Mouse (Mus musculus) ES-E14 (cell line): ENCODE results near the gene Fhod1. TPM values are rescaled to one million over a fixed set of nuclear protein-coding genes. Genes with fewer than 3 reads are reported as not detected.

Experiments
- DNase-seq: peaks from one replicate; pipeline ENCODE4 v3.0.0-alpha.2; 2013; ENCODE audit warnings: low read depth, low spot score
- H3K27ac ChIP-seq: 2 replicates; pipeline ENCODE4 v1.5.1; 2012; ENCODE audit warnings: low read depth, mild to moderate bottlenecking, low read length, moderate library complexity, mixed read lengths; ENCODE audit not compliant: poor library complexity, insufficient read depth, severe bottlenecking
- H3K36me3 ChIP-seq: 2 replicates; pipeline ENCODE4 v1.6.1; 2012; ENCODE audit warnings: mild to moderate bottlenecking, low read length, moderate library complexity, mixed read lengths; ENCODE audit not compliant: control insufficient read depth, poor library complexity, insufficient read depth, severe bottlenecking
- H3K4me1 ChIP-seq, 2 experiments: fragments of 150-350 bp in 1 of 2; sonication (generic) in 1 of 2; 2 replicates each; pipeline ENCODE4 v1.6.1; 2012; ENCODE audit warnings: low read length in 2 of 2, mild to moderate bottlenecking in 1 of 2, mixed read lengths in 1 of 2; ENCODE audit not compliant: control insufficient read depth in 2 of 2, insufficient read depth in 2 of 2, poor library complexity in 1 of 2
- H3K4me3 ChIP-seq, 2 experiments: fragments of 150-350 bp in 1 of 2; sonication (generic) in 1 of 2; 2 replicates each; pipeline ENCODE4 v1.5.1; 2012; ENCODE audit warnings: low read length in 2 of 2, low read depth in 1 of 2, mild to moderate bottlenecking in 1 of 2, mixed read lengths in 1 of 2; ENCODE audit not compliant: insufficient read depth in 1 of 2, poor library complexity in 1 of 2, severe bottlenecking in 1 of 2
- H3K9ac ChIP-seq: 2 replicates; pipeline ENCODE4 v1.6.1; 2012; ENCODE audit warnings: low read depth, mild to moderate bottlenecking, low read length, mixed read lengths; ENCODE audit not compliant: poor library complexity, insufficient read depth, severe bottlenecking
- H3K9me3 ChIP-seq: fragments of 150-350 bp; sonication (generic); 2 replicates; pipeline ENCODE4 v1.6.1; 2012; ENCODE audit warnings: low read depth, mild to moderate bottlenecking, low read length; ENCODE audit not compliant: control insufficient read depth, insufficient read depth
- CHD2 ChIP-seq: IDR thresholded peaks from 2 replicates; pipeline ENCODE4 v1.6.1; 2014; ENCODE audit warnings: mild to moderate bottlenecking, low read depth, low read length, inconsistent platforms
- HCFC1 ChIP-seq: IDR thresholded peaks from 2 replicates; pipeline ENCODE4 v1.6.1; 2012; ENCODE audit warnings: low read length, inconsistent platforms, borderline replicate concordance; ENCODE audit not compliant: insufficient read depth
- MAFK ChIP-seq: IDR thresholded peaks from 2 replicates; pipeline ENCODE4 v1.6.1; 2014; ENCODE audit warnings: mild to moderate bottlenecking, low read depth, low read length, inconsistent platforms; ENCODE audit not compliant: insufficient read depth
- ZC3H11A ChIP-seq: IDR thresholded peaks from 2 replicates; pipeline ENCODE4 v1.6.1; 2012; ENCODE audit warnings: low read depth, mild to moderate bottlenecking, inconsistent platforms, low read length, borderline replicate concordance
- ZNF384 ChIP-seq: IDR thresholded peaks from 2 replicates; pipeline ENCODE4 v1.6.1; 2012; ENCODE audit warnings: low read depth, low read length, inconsistent platforms
- in situ Hi-C, 2 experiments: fragments of 600-800 bp; cut with MboI; formaldehyde crosslinking; loops; one replicate each; pipeline ENCODE4 v1.15.1; 2025; ENCODE audit warnings: low sequenced_read_pairs in 2 of 2, inconsistent platforms in 1 of 2; ENCODE audit not compliant: unreplicated experiment in 2 of 2
- total RNA-seq: library from RNA; depleted of rRNA; stranded (reverse); fragments of 300-350 nt; gene quantifications from 2 replicates; pipeline ENCODE4 v1.2.3, GENCODE M21; 2012

Gene Fhod1
- total RNA-seq, 1 experiment = 9.1 TPM

DNA sequence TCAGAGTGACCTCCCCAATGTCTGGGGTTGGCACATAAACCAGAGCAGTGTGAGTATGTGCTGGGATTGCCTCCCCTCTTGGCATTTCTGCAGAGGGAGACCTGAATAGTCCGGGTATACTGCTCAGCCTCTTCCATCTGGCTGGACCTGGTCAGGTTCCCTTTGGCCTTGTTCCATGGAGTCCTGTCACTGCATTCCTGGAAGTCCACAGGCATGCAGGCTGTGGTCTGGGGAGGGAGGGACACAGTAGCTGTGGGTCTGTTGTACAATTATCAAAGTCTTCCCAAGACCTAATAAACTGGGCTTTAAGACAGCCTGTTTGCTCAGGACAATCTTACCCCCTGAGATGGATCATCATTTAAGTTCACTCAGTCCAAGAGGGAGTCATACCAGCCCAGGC lies 39.4 kb upstream of the Fhod1 start:
- no peaks in the 10 kb centered on the region; the same call in 1 of the 2 replicates for H3K36me3 ChIP-seq
- no peak for TF ChIP-seq ZC3H11A
- TF ChIP-seq CHD2 = no peak
- no peak for TF ChIP-seq MAFK
- TF ChIP-seq HCFC1 = no peak
- no peak for TF ChIP-seq ZNF384
- H3K9me3 ChIP-seq = no peaks in the 10 kb centered on the region
- no peak overlapping the region for H3K9ac ChIP-seq
- H3K27ac ChIP-seq = no peak overlapping the region
- no peaks in the 10 kb centered on the region for H3K4me1 ChIP-seq
- no peak for DNase-seq
- H3K4me3 ChIP-seq = no peak overlapping the region
- in situ Hi-C loops = no loop called here

- no peaks in the 10 kb centered on the region for H3K36me3 ChIP-seq
- no peaks in the 10 kb centered on the region for H3K9me3 ChIP-seq
- DNase-seq = no peak
- H3K9ac ChIP-seq = no peak overlapping the region
- TF ChIP-seq ZNF384 = no peak
- TF ChIP-seq ZC3H11A = no peak
- TF ChIP-seq CHD2 = no peak
- TF ChIP-seq MAFK = no peak
- TF ChIP-seq HCFC1 = no peak
- no peak overlapping the region for H3K27ac ChIP-seq
- H3K4me1 ChIP-seq = no peaks in the 10 kb centered on the region
- in situ Hi-C loops = no loop called here
- H3K4me3 ChIP-seq = no peak overlapping the region
These were observed 36.3 kb upstream of the Fhod1 start for GRCm38 (mm10) chr8:105384070-105384469.

DNA sequence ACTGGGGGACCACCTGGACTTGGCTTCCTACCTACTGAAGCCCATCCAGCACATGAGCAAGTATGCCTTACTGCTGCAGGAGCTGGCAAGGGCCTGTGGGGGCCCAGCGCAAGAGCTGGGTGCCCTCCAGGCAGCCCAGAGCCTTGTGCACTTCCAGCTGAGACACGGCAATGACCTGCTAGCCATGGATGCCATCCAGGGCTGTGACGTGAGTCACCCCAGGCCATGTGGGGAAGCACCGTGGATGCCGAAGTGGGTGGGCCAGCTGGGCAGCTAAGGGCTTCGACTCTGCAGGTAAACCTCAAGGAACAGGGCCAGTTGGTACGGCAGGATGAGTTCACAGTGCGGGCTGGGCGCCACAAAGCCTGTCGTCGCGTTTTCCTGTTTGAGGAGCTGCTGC lies 32.6 kb upstream of the Fhod1 start:
- no peak overlapping the region for H3K9ac ChIP-seq
- TF ChIP-seq ZNF384 (no peak), HCFC1 (no peak), ZC3H11A (no peak), CHD2 (no peak), MAFK (no peak)
- in situ Hi-C loops = no loop called here

DNA sequence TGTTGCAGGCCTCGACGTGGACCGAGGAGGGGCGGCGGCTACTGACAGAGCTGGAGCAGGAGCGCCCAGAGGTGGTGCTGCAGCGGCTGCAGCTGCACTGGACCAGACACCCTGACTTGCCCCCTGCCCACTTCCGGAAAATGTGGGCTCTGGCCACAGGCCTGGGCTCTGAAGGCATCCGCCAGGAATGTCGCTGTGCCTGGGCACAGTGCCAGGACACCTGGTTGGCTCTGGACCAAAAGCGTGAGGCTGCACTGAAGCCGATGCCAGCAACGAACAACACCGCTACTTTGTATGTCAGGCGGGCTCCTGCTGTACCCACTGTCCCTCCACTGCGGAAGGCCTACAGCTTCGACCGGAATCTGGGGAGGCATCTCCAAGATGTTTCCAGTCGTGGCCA lies 30.9 kb upstream of the Fhod1 start:
- DNase-seq = no peak

More for the DNA sequence above, 32.6 kb upstream of the Fhod1 start:
- Histone ChIP-seq H3K4me1 (0 out of 4 replicates have a peak, but pooled peaks cover 0 to 2% of the 10 kb centered on the region in 2 experiments), H3K4me3 (no peak overlapping the region), H3K36me3 (no peaks in the 10 kb centered on the region), H3K9me3 (no peaks in the 10 kb centered on the region), H3K27ac (no peak overlapping the region)
- DNase-seq = no peak

More for the DNA sequence above, 30.9 kb upstream of the Fhod1 start:
- no peaks in the 10 kb centered on the region for H3K36me3 ChIP-seq
- H3K4me1 ChIP-seq = peaks cover 0 to 8% of the 10 kb centered on the region in 2 experiments; a peak in 1 of 4 replicates
- in situ Hi-C loops = no loop called here
- H3K4me3 ChIP-seq = peak overlapping the region; percentile 53 to 57
- TF ChIP-seq MAFK (no peak), CHD2 (no peak), ZNF384 (no peak), HCFC1 (no peak), ZC3H11A (no peak)
- H3K9me3 ChIP-seq = no peaks in the 10 kb centered on the region
- H3K27ac ChIP-seq = no peak overlapping the region
- H3K9ac ChIP-seq = no peak overlapping the region; the same call in 1 of the 2 replicates
